ENCODE assay signal across 16 mouse cellular contexts in genomic region chr3:121853781-121854520, GRCm38 (mm10). TPM values are rescaled to one million over a fixed set of nuclear protein-coding genes. Genes with fewer than 3 reads are reported as not detected.
DNase-seq lines count a peak whose midpoint lies in the region; ATAC-seq and TF ChIP-seq lines count a peak whose summit lies in the region.
"Had no signal": no experiment of that assay in that cellular context is flagged by ENCODE, and none has a peak within 500 bp of the region (broad histone marks: within the 10 kb centered on the region; RNA-seq: fewer than 3 reads in every experiment).

No protein-coding gene starts in this region.

- 35% methylated on average over 5 of the region's 5 CpGs for WGBS in intestine, postnatal 0 days
- 50% methylated on average over 5 of the region's 5 CpGs for WGBS in liver, embryonic 14.5 days (ENCODE audit: insufficient replicate concordance)
- WGBS in small intestine, adult 2 months, result 20% methylated on average over 5 of the region's 5 CpGs
- WGBS in embryonic facial prominence, embryonic 10.5 days, result 77% methylated on average over 5 of the region's 5 CpGs

- H3K27me3 ChIP-seq in intestine, postnatal 0 days (replicated peaks; ENCODE audit: control insufficient read depth, insufficient read depth, low read length), result no peaks in the 10 kb centered on the region
- H3K27me3 ChIP-seq in liver, embryonic 14.5 days (ENCODE audit: control insufficient read depth, insufficient read depth, low read length), result no peaks in the 10 kb centered on the region
- no peaks in the 10 kb centered on the region for H3K27me3 ChIP-seq in small intestine, adult 2 months (ENCODE audit: control insufficient read depth, insufficient read depth, low read length)
- H3K27me3 ChIP-seq in embryonic facial prominence, embryonic 10.5 days (replicated peaks; ENCODE audit: low read depth, poor library complexity, severe bottlenecking), result no peaks in the 10 kb centered on the region
- H3K27me3 ChIP-seq: heart, embryonic 13.5 days; hindbrain, embryonic 13.5 days; limb, embryonic 13.5 days had no signal

- peak; percentile 4 for DNase-seq in left cerebral cortex, adult 11 months (ENCODE audit: low spot score)
- DNase-seq in left cerebral cortex, postnatal 14 days (ENCODE audit: low spot score in 2 of 2), result no peak
- no peak for DNase-seq in liver, embryonic 14.5 days (ENCODE audit: low read depth in 3 of 3, low spot score in 3 of 3)
- DNase-seq in retina, embryonic 14.5 days (ENCODE audit: low spot score), result no peak
- DNase-seq in embryonic facial prominence, embryonic 10.5 days (ENCODE audit: low spot score), result no peak
- DNase-seq in cerebellum, adult 8-10 months, result no peak
- DNase-seq: adrenal gland, postnatal 14 days; cerebellum, adult 11 months; gastrocnemius, postnatal 10 days had no signal

- no peak for TF ChIP-seq CTCF in intestine, postnatal 0 days (IDR thresholded peaks at IDR 0.05; ENCODE audit: low read depth)
- TF ChIP-seq CTCF in liver, embryonic 14.5 days (IDR thresholded peaks at IDR 0.05; ENCODE audit: low read depth), result no peak
- no peak for TF ChIP-seq CTCF in small intestine, adult 2 months (IDR thresholded peaks at IDR 0.05; ENCODE audit: extremely low read depth, insufficient read length, insufficient replicate concordance, low read depth, low read length)

- peak; percentile 77 for ATAC-seq in intestine, postnatal 0 days
- ATAC-seq in liver, embryonic 14.5 days (ENCODE audit: insufficient read depth), result peak; percentile 55; the same call in 1 of the 2 replicates

- H3K4me1 ChIP-seq in intestine, postnatal 0 days (replicated peaks; ENCODE audit: control insufficient read depth, insufficient read depth, low read length), result no peaks in the 10 kb centered on the region
- peaks cover 0 to 4% of the 10 kb centered on the region in 2 experiments; a peak in 1 of 4 replicates for H3K4me1 ChIP-seq in liver, embryonic 14.5 days (replicated peaks; ENCODE audit: control insufficient read depth in 2 of 2, insufficient read depth in 2 of 2, low read length in 1 of 2)
- peaks cover 19% of the 10 kb centered on the region; the same call in 1 of the 2 replicates for H3K4me1 ChIP-seq in small intestine, adult 2 months (ENCODE audit: control insufficient read depth, insufficient read depth, insufficient read length, low read length)
- H3K4me1 ChIP-seq in embryonic facial prominence, embryonic 10.5 days, result peaks cover 13% of the 10 kb centered on the region
- H3K4me1 ChIP-seq: hindbrain, embryonic 13.5 days; midbrain, embryonic 12.5 days had no signal

- no peak overlapping the region for H3K4me2 ChIP-seq in intestine, postnatal 0 days (replicated peaks; ENCODE audit: low read depth)
- H3K4me2 ChIP-seq in liver, embryonic 14.5 days (ENCODE audit: low read depth), result peak overlapping the region; percentile 18; the same call in 1 of the 2 replicates
- H3K4me2 ChIP-seq: heart, embryonic 13.5 days; hindbrain, embryonic 13.5 days; limb, embryonic 13.5 days; midbrain, embryonic 12.5 days had no signal

- H3K36me3 ChIP-seq in intestine, postnatal 0 days (ENCODE audit: control insufficient read depth, insufficient read depth), result no peaks in the 10 kb centered on the region
- no peaks in the 10 kb centered on the region for H3K36me3 ChIP-seq in liver, embryonic 14.5 days (replicated peaks; ENCODE audit: control insufficient read depth, insufficient read depth, low read depth)
- H3K36me3 ChIP-seq in small intestine, adult 2 months (ENCODE audit: control insufficient read depth, insufficient read depth, low read length), result no peaks in the 10 kb centered on the region
- no peaks in the 10 kb centered on the region for H3K36me3 ChIP-seq in embryonic facial prominence, embryonic 10.5 days (replicated peaks)
- H3K36me3 ChIP-seq: heart, embryonic 13.5 days; hindbrain, embryonic 13.5 days; limb, embryonic 13.5 days; midbrain, embryonic 12.5 days had no signal

- H3K9me3 ChIP-seq in intestine, postnatal 0 days (ENCODE audit: control insufficient read depth), result no peaks in the 10 kb centered on the region
- H3K9me3 ChIP-seq in liver, embryonic 14.5 days (ENCODE audit: control insufficient read depth, low read length), result no peaks in the 10 kb centered on the region
- H3K9me3 ChIP-seq in embryonic facial prominence, embryonic 10.5 days, result no peaks in the 10 kb centered on the region
- H3K9me3 ChIP-seq: heart, embryonic 13.5 days; hindbrain, embryonic 13.5 days; limb, embryonic 13.5 days; midbrain, embryonic 12.5 days had no signal

- TF ChIP-seq EP300 in liver, embryonic 14.5 days (IDR thresholded peaks at IDR 0.05; ENCODE audit: low read depth), result no peak

- intact Hi-C loops in left cerebral cortex, postnatal 14 days (cut with DNase I), result no loop called here

- TF ChIP-seq POLR2A in small intestine, adult 2 months (IDR thresholded peaks at IDR 0.05; ENCODE audit: low read depth, low read length), result no peak

- H3K4me3 ChIP-seq in intestine, postnatal 0 days (ENCODE audit: low read depth, low read length), result no peak overlapping the region
- H3K4me3 ChIP-seq in liver, embryonic 14.5 days (ENCODE audit: insufficient read depth in 1 of 2, low read depth in 2 of 2, low read length in 2 of 2), result no peak overlapping the region
- H3K4me3 ChIP-seq in small intestine, adult 2 months (ENCODE audit: low read depth, low read length), result no peak overlapping the region
- H3K4me3 ChIP-seq in embryonic facial prominence, embryonic 10.5 days, result no peak overlapping the region
- H3K4me3 ChIP-seq: heart, embryonic 13.5 days; hindbrain, embryonic 13.5 days; layer of hippocampus, adult 2 months; limb, embryonic 13.5 days; midbrain, embryonic 12.5 days had no signal

- H3K9ac ChIP-seq in intestine, postnatal 0 days (ENCODE audit: low read depth, low read length), result no peak overlapping the region
- H3K9ac ChIP-seq in liver, embryonic 14.5 days (replicated peaks), result no peak overlapping the region
- H3K9ac ChIP-seq: heart, embryonic 13.5 days; hindbrain, embryonic 13.5 days; limb, embryonic 13.5 days; midbrain, embryonic 12.5 days had no signal

- no peak overlapping the region for H3K27ac ChIP-seq in intestine, postnatal 0 days (ENCODE audit: low read depth, low read length)
- H3K27ac ChIP-seq in liver, embryonic 14.5 days, result no peak overlapping the region
- peak overlapping the region; percentile 70 for H3K27ac ChIP-seq in small intestine, adult 2 months (ENCODE audit: insufficient read depth, low read depth, low read length)
- H3K27ac ChIP-seq in embryonic facial prominence, embryonic 10.5 days (replicated peaks), result no peak overlapping the region
- H3K27ac ChIP-seq: heart, embryonic 13.5 days; hindbrain, embryonic 13.5 days; layer of hippocampus, adult 2 months; limb, embryonic 13.5 days; midbrain, embryonic 12.5 days had no signal

RNA-seq across cellular contexts. Expression of gene Abcd3, which starts 38.8 kb away (rescaled TPM):
- total RNA-seq in left cerebral cortex, postnatal 14 days (2021), result 10 to 100 TPM; 61.5 to 62.8 TPM
- polyA plus RNA-seq in intestine, postnatal 0 days (2015; fragmentation: Nextera tagmentation; extraction: Ambion mirVana), result 46.9 and 53.0 TPM in 2 replicates
- polyA plus RNA-seq in liver, embryonic 14.5 days (2012; rRNA removed), result 3.6 and 6.1 TPM in 2 replicates
- polyA plus RNA-seq in liver, embryonic 14.5 days (2014; fragmentation: Nextera tagmentation; extraction: Ambion mirVana), result 16.5 and 18.8 TPM in 2 replicates
- polyA plus RNA-seq in small intestine, adult 2 months (2012; rRNA removed), result 5.8 and 13.0 TPM in 2 replicates
- polyA plus RNA-seq in embryonic facial prominence, embryonic 10.5 days (2016; fragmentation: Nextera tagmentation; extraction: Ambion mirVana), result 40.1 and 44.0 TPM in 2 replicates
